Mouse (Mus musculus): Measurements from ENCODE around the gene Tctex1d2. TPM values are rescaled to one million over a fixed set of nuclear protein-coding genes. Genes with fewer than 3 reads are reported as not detected.
A peak's percentile ranks its signal among the peaks of the same experiment; 100 is the strongest.

Gene Tctex1d2
- polyA plus RNA-seq, 1 experiment from 2014 or later: 29.3 TPM

DNA sequence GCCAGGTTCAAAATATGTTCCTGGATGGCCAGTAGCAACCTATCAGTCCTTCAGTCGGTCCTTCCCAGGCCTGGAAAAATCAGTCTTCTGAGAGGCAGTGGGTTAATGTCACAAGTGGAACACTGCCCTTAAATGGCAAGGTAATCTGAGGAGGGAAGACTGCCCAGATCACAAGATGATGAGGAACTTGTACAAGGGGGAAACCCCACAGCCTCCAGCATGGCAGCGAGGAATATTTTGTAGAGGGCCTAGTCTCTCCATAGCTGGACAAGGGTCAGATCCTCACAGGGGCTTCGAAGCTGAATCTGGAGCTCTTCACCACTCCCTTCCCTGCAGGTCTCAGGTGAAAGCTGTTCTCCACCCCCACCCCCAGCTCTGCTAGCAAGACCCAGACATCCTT lies 16.7 kb upstream of the Tctex1d2 start:
- H3K4me1 ChIP-seq (ENCODE audit: control insufficient read depth in 2 of 2, insufficient read depth in 2 of 2, low read length in 2 of 2): no peaks in the 10 kb centered on the region; a peak in 1 of 4 replicates
- ATAC-seq (ENCODE audit: insufficient number of reproducible peaks, insufficient read depth, low FRiP score, low read depth): no peak
- no peak overlapping the region for H3K4me2 ChIP-seq (ENCODE audit: low read length)
- H3K4me3 ChIP-seq (ENCODE audit: control insufficient read depth in 1 of 2, insufficient read depth in 1 of 2, low read depth in 1 of 2, low read length in 2 of 2): no peak overlapping the region
- no peaks in the 10 kb centered on the region for H3K9me3 ChIP-seq (ENCODE audit: control insufficient read depth, low read length)
- H3K9ac ChIP-seq (ENCODE audit: low read length): no peak overlapping the region
- H3K27me3 ChIP-seq (ENCODE audit: control insufficient read depth, insufficient read depth, low read length): no peaks in the 10 kb centered on the region
- H3K36me3 ChIP-seq (ENCODE audit: control insufficient read depth, insufficient read depth, low read length): no peaks in the 10 kb centered on the region
- 75% methylated on average over 3 of the region's 3 CpGs for WGBS
- H3K27ac ChIP-seq (replicated peaks in 1 of 2; ENCODE audit: control insufficient read depth in 1 of 2, insufficient read depth in 1 of 2, low read depth in 2 of 2, low read length in 2 of 2): no peak overlapping the region

DNA sequence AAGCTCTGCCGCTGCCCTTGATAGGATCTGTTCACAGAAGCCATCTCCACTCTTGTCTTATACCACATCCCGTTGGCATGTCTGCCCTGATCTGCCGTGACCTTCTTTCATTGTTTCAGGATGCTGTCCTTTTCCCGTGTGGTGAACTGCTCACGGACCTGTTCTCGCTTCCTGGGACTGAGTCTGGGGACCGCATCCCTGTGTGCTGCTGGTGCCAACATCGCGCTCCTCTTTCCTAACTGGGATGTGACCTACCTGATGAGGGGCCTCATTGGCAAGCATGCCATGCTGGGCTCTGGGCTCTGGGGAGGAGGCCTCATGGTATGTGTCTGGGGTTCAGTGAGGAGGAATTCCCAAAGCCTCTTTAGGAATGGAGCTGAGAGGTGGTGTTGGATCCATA lies 13.8 kb upstream of the Tctex1d2 start:
- no peak for ATAC-seq (ENCODE audit: insufficient number of reproducible peaks, insufficient read depth, low FRiP score, low read depth)
- Histone ChIP-seq H3K9ac (ENCODE audit: low read length) (no peak overlapping the region), H3K4me2 (ENCODE audit: low read length) (no peak overlapping the region), H3K4me1 (ENCODE audit: control insufficient read depth in 2 of 2, insufficient read depth in 2 of 2, low read length in 2 of 2) (no peaks in the 10 kb centered on the region; a peak in 1 of 4 replicates), H3K36me3 (ENCODE audit: control insufficient read depth, insufficient read depth, low read length) (no peaks in the 10 kb centered on the region), H3K9me3 (ENCODE audit: control insufficient read depth, low read length) (no peaks in the 10 kb centered on the region), H3K27ac (replicated peaks in 1 of 2; ENCODE audit: control insufficient read depth in 1 of 2, insufficient read depth in 1 of 2, low read depth in 2 of 2, low read length in 2 of 2) (no peak overlapping the region), H3K4me3 (ENCODE audit: control insufficient read depth in 1 of 2, insufficient read depth in 1 of 2, low read depth in 1 of 2, low read length in 2 of 2) (no peak overlapping the region), H3K27me3 (ENCODE audit: control insufficient read depth, insufficient read depth, low read length) (no peaks in the 10 kb centered on the region)
- 91% methylated on average over 9 of the region's 9 CpGs for WGBS

DNA sequence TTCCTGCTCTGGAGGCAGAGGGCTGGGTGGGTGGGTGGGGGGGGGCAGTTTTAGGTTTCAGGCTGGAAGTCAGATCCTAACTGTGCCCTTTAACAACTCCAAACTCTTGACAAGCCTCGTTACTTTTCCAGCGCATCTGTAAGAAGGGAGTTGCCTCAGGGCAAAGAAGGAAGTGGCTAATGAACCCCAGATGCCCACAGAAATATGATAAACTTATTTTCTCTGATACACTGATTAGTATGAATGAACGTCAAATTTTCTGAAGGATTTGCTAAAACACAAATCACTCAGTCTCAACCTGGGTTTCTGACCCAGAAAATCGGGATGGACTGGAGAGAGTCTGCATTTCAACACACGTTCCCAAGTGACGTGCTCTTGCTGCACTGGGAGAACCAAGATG lies 12.8 kb upstream of the Tctex1d2 start:
- Histone ChIP-seq H3K4me2 (ENCODE audit: low read length) (no peak overlapping the region), H3K36me3 (ENCODE audit: control insufficient read depth, insufficient read depth, low read length) (no peaks in the 10 kb centered on the region), H3K27me3 (ENCODE audit: control insufficient read depth, insufficient read depth, low read length) (no peaks in the 10 kb centered on the region), H3K9me3 (ENCODE audit: control insufficient read depth, low read length) (no peaks in the 10 kb centered on the region), H3K27ac (replicated peaks in 1 of 2; ENCODE audit: control insufficient read depth in 1 of 2, insufficient read depth in 1 of 2, low read depth in 2 of 2, low read length in 2 of 2) (no peak overlapping the region), H3K9ac (ENCODE audit: low read length) (no peak overlapping the region), H3K4me3 (ENCODE audit: control insufficient read depth in 1 of 2, insufficient read depth in 1 of 2, low read depth in 1 of 2, low read length in 2 of 2) (no peak overlapping the region), H3K4me1 (ENCODE audit: control insufficient read depth in 2 of 2, insufficient read depth in 2 of 2, low read length in 2 of 2) (no peaks in the 10 kb centered on the region; a peak in 1 of 4 replicates)
- ATAC-seq (ENCODE audit: insufficient number of reproducible peaks, insufficient read depth, low FRiP score, low read depth): no peak
- 71% methylated on average over 6 of the region's 6 CpGs for WGBS

DNA sequence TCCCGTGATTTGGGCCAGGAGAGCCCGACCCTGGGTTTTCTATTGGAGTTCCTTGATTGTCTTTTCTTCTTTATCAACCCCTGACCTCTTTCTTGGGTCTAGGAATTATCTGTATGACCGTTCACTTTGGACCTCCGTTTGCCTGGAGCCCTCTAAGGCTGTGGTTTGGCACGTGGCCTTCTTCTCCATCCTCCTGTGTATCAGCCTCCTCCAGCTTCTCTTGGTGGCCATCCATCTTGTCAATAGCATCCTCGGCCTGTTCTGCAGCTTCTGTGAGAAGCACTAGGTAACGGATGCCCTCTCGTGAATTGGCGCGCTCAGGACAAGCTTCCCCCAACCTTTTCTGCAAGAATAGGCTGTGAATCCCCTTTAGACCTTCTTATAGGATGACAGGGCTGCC lies 11.8 kb upstream of the Tctex1d2 start:
- Histone ChIP-seq H3K4me3 (ENCODE audit: control insufficient read depth in 1 of 2, insufficient read depth in 1 of 2, low read depth in 1 of 2, low read length in 2 of 2) (no peak overlapping the region), H3K27ac (replicated peaks in 1 of 2; ENCODE audit: control insufficient read depth in 1 of 2, insufficient read depth in 1 of 2, low read depth in 2 of 2, low read length in 2 of 2) (no peak overlapping the region), H3K36me3 (ENCODE audit: control insufficient read depth, insufficient read depth, low read length) (no peaks in the 10 kb centered on the region), H3K4me1 (ENCODE audit: control insufficient read depth in 2 of 2, insufficient read depth in 2 of 2, low read length in 2 of 2) (no peaks in the 10 kb centered on the region; a peak in 1 of 4 replicates), H3K27me3 (ENCODE audit: control insufficient read depth, insufficient read depth, low read length) (no peaks in the 10 kb centered on the region), H3K9me3 (ENCODE audit: control insufficient read depth, low read length) (no peaks in the 10 kb centered on the region), H3K9ac (ENCODE audit: low read length) (no peak overlapping the region), H3K4me2 (ENCODE audit: low read length) (no peak overlapping the region)
- WGBS: 76% methylated on average over 10 of the region's 10 CpGs
- no peak for ATAC-seq (ENCODE audit: insufficient number of reproducible peaks, insufficient read depth, low FRiP score, low read depth)

DNA sequence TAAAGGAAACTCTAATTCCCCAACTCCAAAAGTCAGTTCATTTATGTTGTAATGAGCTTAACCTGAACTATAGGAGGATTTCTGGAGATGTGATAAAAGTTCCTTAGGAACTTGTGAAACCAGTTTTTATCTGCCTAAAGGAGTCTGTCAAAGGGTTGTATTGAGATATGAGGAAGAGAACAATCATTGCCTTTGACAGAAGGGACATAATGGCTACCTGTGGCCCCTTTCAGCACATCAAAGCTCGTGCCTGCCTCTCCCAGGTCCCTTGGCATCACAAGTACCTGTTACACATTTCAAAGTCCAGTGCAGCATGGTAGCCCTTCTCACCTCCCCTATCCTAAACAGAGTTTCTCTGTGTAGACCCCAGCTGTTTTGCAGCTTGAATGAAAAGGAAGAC lies 2.0 kb upstream of the Tctex1d2 start:
- H3K4me3 ChIP-seq (ENCODE audit: control insufficient read depth in 1 of 2, insufficient read depth in 1 of 2, low read depth in 1 of 2, low read length in 2 of 2): no peak overlapping the region
- no peak overlapping the region for H3K4me2 ChIP-seq (ENCODE audit: low read length)
- no peaks in the 10 kb centered on the region for H3K36me3 ChIP-seq (ENCODE audit: control insufficient read depth, insufficient read depth, low read length)
- no peaks in the 10 kb centered on the region for H3K9me3 ChIP-seq (ENCODE audit: control insufficient read depth, low read length)
- no peaks in the 10 kb centered on the region for H3K27me3 ChIP-seq (ENCODE audit: control insufficient read depth, insufficient read depth, low read length)
- H3K27ac ChIP-seq (replicated peaks in 1 of 2; ENCODE audit: control insufficient read depth in 1 of 2, insufficient read depth in 1 of 2, low read depth in 2 of 2, low read length in 2 of 2): no peak overlapping the region
- 45% methylated on average over 1 of the region's 1 CpGs for WGBS
- peaks cover 2 to 4% of the 10 kb centered on the region in 2 experiments; a peak in 3 of 4 replicates for H3K4me1 ChIP-seq (ENCODE audit: control insufficient read depth in 2 of 2, insufficient read depth in 2 of 2, low read length in 2 of 2)
- H3K9ac ChIP-seq (ENCODE audit: low read length): no peak overlapping the region
- no peak for ATAC-seq (ENCODE audit: insufficient number of reproducible peaks, insufficient read depth, low FRiP score, low read depth)

DNA sequence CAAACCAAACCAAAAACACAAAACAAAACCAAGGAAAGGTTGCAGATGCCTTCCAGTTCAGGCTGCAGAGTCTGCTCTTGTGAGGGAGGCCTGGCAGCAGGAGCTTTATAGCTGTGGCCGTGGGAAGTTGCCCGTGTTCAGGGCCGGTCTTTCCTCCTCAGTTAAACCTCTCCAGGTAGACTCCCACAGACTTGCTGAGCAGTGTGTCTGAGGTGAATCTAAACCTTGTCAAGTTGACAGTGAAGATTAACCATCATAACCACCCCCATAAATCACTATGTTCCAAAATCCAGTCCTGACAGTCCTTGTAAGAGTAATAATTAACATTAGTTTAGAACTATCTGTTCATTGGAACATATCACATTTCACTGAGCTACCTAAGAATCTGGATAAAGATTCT lies 8.0 kb downstream of the Tctex1d2 start:
- no peak for ATAC-seq (ENCODE audit: insufficient number of reproducible peaks, insufficient read depth, low FRiP score, low read depth)
- 81% methylated on average over 3 of the region's 3 CpGs for whole genome bisulfite sequencing

DNA sequence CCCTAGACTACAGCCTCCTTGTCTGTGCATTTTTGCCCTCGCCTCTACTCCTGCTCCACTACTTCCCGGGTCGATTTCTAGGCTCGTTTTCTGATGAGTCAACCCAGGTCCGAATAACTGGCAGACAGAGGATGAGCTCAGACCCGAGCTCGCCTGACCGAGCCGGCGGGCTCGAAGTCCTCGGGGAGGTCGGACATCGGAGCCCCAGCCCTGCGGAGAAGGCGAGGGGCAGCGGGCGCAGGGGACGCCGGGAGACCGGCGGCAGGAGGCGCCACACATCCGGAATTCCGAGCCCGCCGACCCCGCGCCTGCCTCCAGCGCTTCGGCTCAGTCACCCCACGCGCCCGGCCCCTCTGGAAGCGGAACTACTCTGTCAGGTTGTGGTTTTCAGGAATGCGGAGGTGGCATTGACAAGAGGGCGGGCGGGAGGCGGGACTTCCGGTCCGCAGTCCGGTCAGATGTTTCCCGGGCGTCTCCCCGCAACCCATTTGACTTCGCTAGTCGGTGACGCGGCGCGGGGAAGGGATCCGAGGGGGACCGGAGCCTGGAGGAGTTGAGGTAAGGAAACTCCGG lies 11.1 kb downstream of the Tctex1d2 start, which contains the start of gene Pcyt1a:
Pcyt1a (plus strand) TSS at position 448 of the 573 bp plus-strand sequence.
- Histone ChIP-seq H3K27me3 (ENCODE audit: control insufficient read depth, insufficient read depth, low read length) (no peaks in the 10 kb centered on the region), H3K36me3 (ENCODE audit: control insufficient read depth, insufficient read depth, low read length) (no peaks in the 10 kb centered on the region), H3K4me2 (ENCODE audit: low read length) (peak within 1 kb of the TSS; percentile 77), H3K4me1 (ENCODE audit: control insufficient read depth in 2 of 2, insufficient read depth in 2 of 2, low read length in 2 of 2) (peaks cover 5 to 19% of the 10 kb centered on the region in 2 experiments), H3K27ac (replicated peaks in 1 of 2; ENCODE audit: control insufficient read depth in 1 of 2, insufficient read depth in 1 of 2, low read depth in 2 of 2, low read length in 2 of 2) (peak within 1 kb of the TSS; percentile 84 to 87), H3K9ac (ENCODE audit: low read length) (peak within 1 kb of the TSS; percentile 89), H3K9me3 (ENCODE audit: control insufficient read depth, low read length) (no peaks in the 10 kb centered on the region), H3K4me3 (ENCODE audit: control insufficient read depth in 1 of 2, insufficient read depth in 1 of 2, low read depth in 1 of 2, low read length in 2 of 2) (peak within 1 kb of the TSS; percentile 68 to 79)
- under 1% methylated on average over 54 of the region's 54 CpGs for WGBS
- ATAC-seq (ENCODE audit: insufficient number of reproducible peaks, insufficient read depth, low FRiP score, low read depth): peak; percentile 96

More for the DNA sequence above, 8.0 kb downstream of the Tctex1d2 start:
- Histone ChIP-seq H3K4me1 (ENCODE audit: control insufficient read depth in 2 of 2, insufficient read depth in 2 of 2, low read length in 2 of 2) (peaks cover 5 to 14% of the 10 kb centered on the region in 2 experiments), H3K4me3 (ENCODE audit: control insufficient read depth in 1 of 2, insufficient read depth in 1 of 2, low read depth in 1 of 2, low read length in 2 of 2) (no peak overlapping the region), H3K36me3 (ENCODE audit: control insufficient read depth, insufficient read depth, low read length) (no peaks in the 10 kb centered on the region), H3K27me3 (ENCODE audit: control insufficient read depth, insufficient read depth, low read length) (no peaks in the 10 kb centered on the region), H3K9me3 (ENCODE audit: control insufficient read depth, low read length) (no peaks in the 10 kb centered on the region), H3K27ac (replicated peaks in 1 of 2; ENCODE audit: control insufficient read depth in 1 of 2, insufficient read depth in 1 of 2, low read depth in 2 of 2, low read length in 2 of 2) (no peak overlapping the region), H3K9ac (ENCODE audit: low read length) (no peak overlapping the region), H3K4me2 (ENCODE audit: low read length) (no peak overlapping the region)

DNA sequence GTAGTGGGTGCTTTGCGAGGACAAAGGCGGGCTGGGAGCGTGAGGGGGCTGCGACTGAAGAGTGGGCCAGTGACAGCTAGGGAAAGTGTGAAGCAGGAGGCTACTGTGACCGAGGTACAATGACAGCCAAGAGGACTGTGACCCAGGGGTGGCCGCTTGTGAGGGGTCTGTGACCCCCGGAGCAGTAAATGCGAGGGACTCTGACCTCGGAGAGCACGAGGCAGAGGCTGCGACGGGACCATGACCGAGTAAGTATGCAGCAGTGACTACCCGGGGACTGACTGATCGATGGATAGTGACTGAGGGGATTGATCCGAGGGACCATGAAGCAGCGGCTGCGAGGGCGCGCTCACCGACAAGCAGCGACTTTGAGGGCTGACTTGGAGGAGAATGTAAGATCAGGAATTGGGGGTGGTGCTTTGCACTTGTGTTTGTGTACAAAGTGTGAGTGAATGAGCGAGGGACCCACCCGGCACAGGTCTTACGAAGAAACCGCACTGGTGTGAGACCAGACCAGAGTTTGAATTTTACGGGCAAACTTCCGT lies 11.6 kb downstream of the Tctex1d2 start:
- Histone ChIP-seq H3K4me2 (ENCODE audit: low read length) (peak overlapping the region; percentile 77), H3K9me3 (ENCODE audit: control insufficient read depth, low read length) (no peaks in the 10 kb centered on the region), H3K27ac (replicated peaks in 1 of 2; ENCODE audit: control insufficient read depth in 1 of 2, insufficient read depth in 1 of 2, low read depth in 2 of 2, low read length in 2 of 2) (peak overlapping the region; percentile 67 to 87), H3K4me1 (ENCODE audit: control insufficient read depth in 2 of 2, insufficient read depth in 2 of 2, low read length in 2 of 2) (peaks cover 5 to 19% of the 10 kb centered on the region in 2 experiments), H3K36me3 (ENCODE audit: control insufficient read depth, insufficient read depth, low read length) (no peaks in the 10 kb centered on the region), H3K9ac (ENCODE audit: low read length) (peak overlapping the region; percentile 89), H3K4me3 (ENCODE audit: control insufficient read depth in 1 of 2, insufficient read depth in 1 of 2, low read depth in 1 of 2, low read length in 2 of 2) (peak overlapping the region; percentile 68 to 79), H3K27me3 (ENCODE audit: control insufficient read depth, insufficient read depth, low read length) (no peaks in the 10 kb centered on the region)
- peak; percentile 38 for ATAC-seq (ENCODE audit: insufficient number of reproducible peaks, insufficient read depth, low FRiP score, low read depth)
- under 1% methylated on average over 28 of the region's 28 CpGs for WGBS

Measured in heart, embryonic 14.5 days (tissue).